Mouse (Mus musculus): ENCODE results near the gene Bmper.

Gene Bmper

GRCm38 (mm10) chr9:23222841-23223548 is at the start of gene Bmper:
Gene Bmper (plus strand): TSS chr9:23223076.
- ATAC-seq (ENCODE audit: insufficient number of reproducible peaks, low FRiP score, low TSS enrichment) = peak; percentile 45

- no peak for ATAC-seq (ENCODE audit: insufficient number of reproducible peaks, low FRiP score, low TSS enrichment)
Measured at GRCm38 (mm10) chr9:23177476-23177875, 45.4 kb upstream of the Bmper start.

GRCm38 (mm10) chr9:23187181-23187580 is 35.7 kb upstream of the Bmper start:
- no peak for ATAC-seq (ENCODE audit: insufficient number of reproducible peaks, low FRiP score, low TSS enrichment)

- no peak for ATAC-seq (ENCODE audit: insufficient number of reproducible peaks, low FRiP score, low TSS enrichment)
Measured at GRCm38 (mm10) chr9:23188136-23188535, 34.7 kb upstream of the Bmper start.

GRCm38 (mm10) chr9:23190950-23191349 is 31.9 kb upstream of the Bmper start:
- no peak for ATAC-seq (ENCODE audit: insufficient number of reproducible peaks, low FRiP score, low TSS enrichment)

- no peak for ATAC-seq (ENCODE audit: insufficient number of reproducible peaks, low FRiP score, low TSS enrichment)
Measured at GRCm38 (mm10) chr9:23191431-23191830, 31.4 kb upstream of the Bmper start.

- no peak for ATAC-seq (ENCODE audit: insufficient number of reproducible peaks, low FRiP score, low TSS enrichment)
Measured at GRCm38 (mm10) chr9:23192567-23193331, 30.1 kb upstream of the Bmper start.

GRCm38 (mm10) chr9:23198996-23199395 is 23.9 kb upstream of the Bmper start:
- no peak for ATAC-seq (ENCODE audit: insufficient number of reproducible peaks, low FRiP score, low TSS enrichment)

- no peak for ATAC-seq (ENCODE audit: insufficient number of reproducible peaks, low FRiP score, low TSS enrichment)
Measured at GRCm38 (mm10) chr9:23199841-23200240, 23.0 kb upstream of the Bmper start.

- ATAC-seq (ENCODE audit: insufficient number of reproducible peaks, low FRiP score, low TSS enrichment) = no peak
Measured at GRCm38 (mm10) chr9:23200828-23201227, 22.0 kb upstream of the Bmper start.

GRCm38 (mm10) chr9:23202431-23202830 is 20.4 kb upstream of the Bmper start:
- ATAC-seq (ENCODE audit: insufficient number of reproducible peaks, low FRiP score, low TSS enrichment) = no peak

GRCm38 (mm10) chr9:23204339-23205288 is 18.3 kb upstream of the Bmper start:
- ATAC-seq (ENCODE audit: insufficient number of reproducible peaks, low FRiP score, low TSS enrichment) = 0 out of 2 replicates have a peak, but pooled peaks have one; percentile 26

- ATAC-seq (ENCODE audit: insufficient number of reproducible peaks, low FRiP score, low TSS enrichment) = no peak
Measured at GRCm38 (mm10) chr9:23205304-23205703, 17.6 kb upstream of the Bmper start.

GRCm38 (mm10) chr9:23205757-23206156 is 17.1 kb upstream of the Bmper start:
- ATAC-seq (ENCODE audit: insufficient number of reproducible peaks, low FRiP score, low TSS enrichment) = no peak

GRCm38 (mm10) chr9:23206181-23206580 is 16.7 kb upstream of the Bmper start:
- ATAC-seq (ENCODE audit: insufficient number of reproducible peaks, low FRiP score, low TSS enrichment) = no peak

GRCm38 (mm10) chr9:23212303-23212702 is 10.6 kb upstream of the Bmper start:
- peak; percentile 56; the same call in 1 of the 2 replicates for ATAC-seq (ENCODE audit: insufficient number of reproducible peaks, low FRiP score, low TSS enrichment)

- no peak for ATAC-seq (ENCODE audit: insufficient number of reproducible peaks, low FRiP score, low TSS enrichment)
Measured at GRCm38 (mm10) chr9:23219754-23220153, 3.1 kb upstream of the Bmper start.

GRCm38 (mm10) chr9:23221976-23222375 is 900 bp upstream of the Bmper start:
- no peak for ATAC-seq (ENCODE audit: insufficient number of reproducible peaks, low FRiP score, low TSS enrichment)

GRCm38 (mm10) chr9:23222492-23222840 is 410 bp upstream of the Bmper start:
- ATAC-seq (ENCODE audit: insufficient number of reproducible peaks, low FRiP score, low TSS enrichment) = peak; percentile 49

GRCm38 (mm10) chr9:23223549-23224077 is 737 bp downstream of the Bmper start:
- ATAC-seq (ENCODE audit: insufficient number of reproducible peaks, low FRiP score, low TSS enrichment) = 0 out of 2 replicates have a peak, but pooled peaks have one; percentile 28
